Mouse (Mus musculus) megakaryocyte-erythroid progenitor cell, adult 5-6 weeks (primary cell): ENCODE measurements around the gene 1700025G04Rik. TPM values are rescaled to one million over a fixed set of nuclear protein-coding genes. Genes with fewer than 3 reads are reported as not detected.
"Not testable (repeated sequence)": the region's sequence is repeated elsewhere in the genome, so short reads cannot be mapped to it uniquely, and the experiment has no call there.

Source experiments
- ATAC-seq: replicated peaks from 2 replicates; pipeline ENCODE4 v1.8.0; 2016; ENCODE audit warnings: mild to moderate bottlenecking, inconsistent platforms; ENCODE audit not compliant: severe bottlenecking, poor library complexity, low FRiP score, low TSS enrichment
- total RNA-seq, 2 experiments: library from RNA; stranded (forward) in 1 of 2; stranded (reverse) in 1 of 2; fragments of 200-1000, 215-1000 nt in 1 of 2; fragments of >200 nt in 1 of 2; fragmentation: Nextera tagmentation in 1 of 2; gene quantifications; 2 replicates each; pipeline ENCODE4 v1.2.3; 2014 to 2017

1700025G04Rik gene
- total RNA-seq, 2 experiments from 2014 or later, result 0.04 to 2.0 TPM

- not testable (repeated sequence) for ATAC-seq
Measured at GRCm38 (mm10) chr1:151840345-151840744, 249.6 kb downstream of the 1700025G04Rik start.

GRCm38 (mm10) chr1:151835261-151835660, 254.7 kb downstream of the 1700025G04Rik start:
- no peak for ATAC-seq

DNA sequence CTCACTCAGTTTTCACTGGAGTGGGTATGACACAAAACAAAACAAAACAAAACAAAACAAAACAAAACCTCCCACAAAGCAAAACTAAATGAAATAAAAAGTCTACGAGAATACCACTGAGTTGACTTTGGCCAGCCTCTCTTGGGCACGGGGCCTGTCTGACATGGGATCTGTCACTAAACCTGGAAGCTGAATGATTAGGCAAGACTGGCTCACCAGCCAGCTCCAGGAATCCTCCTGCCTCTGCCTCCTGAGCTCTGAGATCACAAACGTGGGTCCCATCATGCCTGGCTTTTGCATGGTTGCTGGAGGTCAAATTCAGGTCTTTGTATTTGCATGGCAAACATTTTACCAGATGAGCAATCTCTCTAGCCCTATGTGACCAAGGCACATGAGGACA, 258.1 kb downstream of the 1700025G04Rik start:
- ATAC-seq, result no peak

DNA sequence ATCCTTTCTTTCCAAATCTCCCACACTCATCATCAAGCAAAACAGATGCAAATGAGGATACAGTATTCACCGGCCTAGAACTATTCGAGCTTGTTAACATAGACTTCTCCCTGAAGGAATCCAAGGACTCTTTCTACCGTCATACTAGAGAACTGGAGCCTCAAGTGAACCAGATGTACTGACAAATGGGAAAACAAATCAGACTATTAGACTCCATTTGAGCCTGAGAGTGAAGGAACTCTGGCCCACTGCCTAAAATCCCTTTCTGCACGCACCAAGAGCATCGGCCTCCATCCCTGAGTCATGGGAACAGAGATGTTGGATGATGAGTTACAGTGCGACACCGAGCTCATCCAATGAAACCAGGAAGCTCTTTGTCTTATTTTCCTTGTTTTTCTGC, 264.9 kb downstream of the 1700025G04Rik start:
- ATAC-seq, result no peak

DNA sequence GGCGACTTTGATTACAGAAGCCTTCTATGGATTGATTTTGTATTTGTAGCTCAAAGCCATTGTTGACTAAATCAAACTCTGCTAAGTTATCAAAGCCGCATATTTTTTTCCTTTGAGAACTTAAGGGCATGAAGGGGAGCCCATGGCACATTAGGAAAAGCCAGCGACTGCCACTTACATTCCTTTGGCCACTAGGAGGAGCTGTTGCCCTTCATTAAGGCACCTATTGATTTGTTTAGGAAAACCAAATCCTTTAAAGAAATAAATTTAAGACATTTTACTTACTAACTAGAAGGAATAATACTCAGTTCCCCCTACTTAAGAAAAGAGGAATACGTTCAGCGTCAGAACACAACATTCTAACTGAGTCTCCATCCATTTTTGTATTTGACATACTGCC, 269.5 kb downstream of the 1700025G04Rik start:
- ATAC-seq, result 0 out of 2 replicates have a peak, but pooled peaks have one; percentile 47

DNA sequence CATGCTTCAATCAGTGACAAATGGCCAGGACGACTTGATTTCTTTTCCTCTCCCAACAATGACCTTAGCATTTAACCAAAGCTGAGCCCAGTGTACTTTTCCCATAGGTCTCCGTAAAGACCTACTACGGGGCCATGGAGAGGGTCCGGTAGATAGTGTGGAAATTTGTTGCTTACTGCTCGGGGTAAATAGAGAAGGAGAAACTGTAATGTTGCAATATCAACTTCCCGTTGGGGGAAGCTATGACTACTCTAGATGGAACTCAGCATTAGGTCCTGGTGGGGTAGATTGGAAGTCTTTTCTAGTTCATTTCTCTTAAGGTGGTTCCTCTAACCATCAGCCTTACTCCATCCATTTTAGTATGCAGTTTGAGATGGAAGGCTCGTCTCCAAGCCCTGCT, 270.7 kb downstream of the 1700025G04Rik start:
- no peak for ATAC-seq

DNA sequence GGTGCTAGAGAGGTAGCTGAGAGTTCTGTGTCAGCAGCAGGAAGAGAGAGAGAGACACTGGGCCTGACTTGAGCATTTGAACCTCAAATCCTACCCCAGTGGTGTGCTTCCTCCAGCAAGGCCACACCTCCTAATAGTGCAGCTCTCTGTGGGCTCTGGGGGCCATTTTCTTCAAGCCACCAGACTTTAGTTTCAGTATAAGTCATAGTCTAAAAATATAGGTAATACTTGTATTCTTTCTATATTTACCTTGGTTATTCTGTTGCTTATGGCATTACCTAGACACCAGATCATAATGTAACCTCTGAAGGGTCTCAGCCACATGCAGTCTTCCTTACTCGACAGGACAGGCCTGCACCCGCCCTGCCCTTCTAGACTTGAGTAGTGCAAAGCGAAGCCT, 273.9 kb downstream of the 1700025G04Rik start:
- no peak for ATAC-seq

DNA sequence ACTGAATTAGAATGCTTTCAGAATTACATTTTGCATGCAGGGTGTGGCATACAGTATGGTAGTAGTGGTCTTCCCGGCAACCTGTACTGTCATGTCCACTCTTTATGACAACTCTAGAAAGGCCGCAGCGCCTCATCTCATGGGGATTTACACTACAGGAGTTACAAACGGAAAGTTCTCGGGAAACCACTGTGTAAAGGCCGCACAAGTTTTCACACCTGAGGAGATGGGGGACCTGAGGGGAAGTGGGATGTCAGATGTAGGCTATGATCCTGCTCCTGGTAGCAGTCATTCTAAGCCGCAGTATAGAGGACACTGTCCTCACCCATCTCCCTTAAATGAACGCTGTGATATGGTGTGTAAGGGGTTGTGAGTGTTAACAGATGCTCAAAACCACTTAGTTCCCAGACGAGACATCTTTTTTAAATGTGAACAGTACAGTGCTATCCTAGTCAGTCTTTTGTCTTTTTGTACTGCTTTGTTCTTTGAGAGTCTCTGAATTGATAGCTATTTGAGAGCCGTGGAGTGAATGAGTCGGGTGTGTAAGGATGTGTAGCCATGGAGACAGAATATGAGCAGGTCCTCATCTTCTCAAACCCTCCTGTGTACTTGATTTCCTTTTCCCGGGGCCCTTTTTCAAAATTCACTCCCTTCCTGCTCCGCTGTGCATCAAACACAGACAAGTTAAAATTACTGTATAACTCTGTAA, 277.8 kb downstream of the 1700025G04Rik start:
- no peak for ATAC-seq

GRCm38 (mm10) chr1:151811456-151811855, 278.5 kb downstream of the 1700025G04Rik start:
- no peak for ATAC-seq

- no peak for ATAC-seq
Measured at GRCm38 (mm10) chr1:151810628-151811421, 279.1 kb downstream of the 1700025G04Rik start.

DNA sequence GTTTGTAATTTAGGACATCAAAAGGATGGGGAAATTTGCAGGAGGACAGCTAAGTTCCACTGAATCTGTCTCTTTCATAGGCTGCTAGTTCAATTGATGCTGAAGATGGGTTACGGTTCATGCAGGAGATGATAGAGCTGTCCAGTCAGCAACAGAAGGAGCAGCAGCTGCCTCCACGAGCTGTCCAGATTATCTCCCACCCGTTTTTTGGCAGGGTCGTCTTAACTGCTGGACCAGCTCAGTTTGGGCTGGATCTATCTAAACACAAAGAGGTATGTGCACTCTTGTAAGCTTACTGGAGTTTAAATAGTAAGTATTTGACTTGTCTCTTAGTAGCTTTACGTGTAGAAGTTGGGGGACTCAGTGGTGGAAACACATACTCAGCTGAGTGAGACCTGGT, 282.6 kb downstream of the 1700025G04Rik start:
- no peak for ATAC-seq

- not testable (repeated sequence) for ATAC-seq
Measured at GRCm38 (mm10) chr1:151802795-151803194, 287.1 kb downstream of the 1700025G04Rik start.
